Mouse (Mus musculus) intestine, postnatal 0 days (tissue): ENCODE measurements around the gene Mrps17. TPM values are rescaled to one million over a fixed set of nuclear protein-coding genes. Genes with fewer than 3 reads are reported as not detected.

Experiments
- ATAC-seq: fragments of 200-750 bp; cut with Nextera tagmentation; 2 replicates; pipeline ENCODE4 v1.8.0; 2017; ENCODE audit warnings: mild to moderate bottlenecking, moderate TSS enrichment, moderate library complexity
- H3K27ac ChIP-seq: fragments of 300-500 bp; sonication (generic); 2 replicates; pipeline ENCODE4 v1.5.1; 2014; ENCODE audit warnings: mild to moderate bottlenecking, low read depth, low read length, moderate library complexity
- H3K27me3 ChIP-seq: fragments of 300-500 bp; sonication (generic); replicated peaks from 2 replicates; pipeline ENCODE4 v1.6.1; 2014; ENCODE audit warnings: low read length, mixed read lengths; ENCODE audit not compliant: control insufficient read depth, insufficient read depth
- H3K36me3 ChIP-seq: fragments of 300-500 bp; sonication (generic); 2 replicates; pipeline ENCODE4 v1.6.1; 2014; ENCODE audit warnings: mild to moderate bottlenecking, moderate library complexity; ENCODE audit not compliant: control insufficient read depth, insufficient read depth
- H3K4me1 ChIP-seq: fragments of 300-500 bp; sonication (generic); replicated peaks from 2 replicates; pipeline ENCODE4 v1.6.1; 2014; ENCODE audit warnings: antibody characterized with exemption, low read length, mixed read lengths; ENCODE audit not compliant: control insufficient read depth, insufficient read depth
- H3K4me2 ChIP-seq: fragments of 300-500 bp; sonication (generic); replicated peaks from 2 replicates; pipeline ENCODE4 v1.6.1; 2014; ENCODE audit warnings: low read depth, mild to moderate bottlenecking, moderate library complexity
- H3K4me3 ChIP-seq: fragments of 300-500 bp; sonication (generic); 2 replicates; pipeline ENCODE4 v1.5.1; 2014; ENCODE audit warnings: low read depth, low read length
- H3K9ac ChIP-seq: fragments of 300-500 bp; sonication (generic); 2 replicates; pipeline ENCODE4 v1.6.1; 2014; ENCODE audit warnings: mild to moderate bottlenecking, low read depth, low read length
- H3K9me3 ChIP-seq: fragments of 300-500 bp; sonication (generic); 2 replicates; pipeline ENCODE4 v1.6.1; 2016; ENCODE audit warnings: mixed run types; ENCODE audit not compliant: control insufficient read depth
- CTCF ChIP-seq: sonication (generic); IDR thresholded peaks from 2 replicates; pipeline ENCODE4 v1.5.1; 2016; ENCODE audit warnings: low read depth, mild to moderate bottlenecking, control low read depth, antibody characterized with exemption, moderate library complexity
- WGBS: fragments of 180-500 bp; shearing (Covaris S2); extraction: QIAGEN DNeasy Blood & Tissue Kit; methylation state at CpG from one replicate; pipeline ENCODE4 v1.1.7; 2014; 5-methylcytosine and 5-hydroxymethylcytosine counted together
- polyA plus RNA-seq: library from polyadenylated mRNA; unstranded; fragments of >200 nt; fragmentation: Nextera tagmentation; extraction: Ambion mirVana; gene quantifications from 2 replicates; pipeline ENCODE4 v1.2.1, GENCODE M21; 2015

Mrps17 gene
- polyA plus RNA-seq, 1 experiment from 2014 or later, result 115 TPM

DNA sequence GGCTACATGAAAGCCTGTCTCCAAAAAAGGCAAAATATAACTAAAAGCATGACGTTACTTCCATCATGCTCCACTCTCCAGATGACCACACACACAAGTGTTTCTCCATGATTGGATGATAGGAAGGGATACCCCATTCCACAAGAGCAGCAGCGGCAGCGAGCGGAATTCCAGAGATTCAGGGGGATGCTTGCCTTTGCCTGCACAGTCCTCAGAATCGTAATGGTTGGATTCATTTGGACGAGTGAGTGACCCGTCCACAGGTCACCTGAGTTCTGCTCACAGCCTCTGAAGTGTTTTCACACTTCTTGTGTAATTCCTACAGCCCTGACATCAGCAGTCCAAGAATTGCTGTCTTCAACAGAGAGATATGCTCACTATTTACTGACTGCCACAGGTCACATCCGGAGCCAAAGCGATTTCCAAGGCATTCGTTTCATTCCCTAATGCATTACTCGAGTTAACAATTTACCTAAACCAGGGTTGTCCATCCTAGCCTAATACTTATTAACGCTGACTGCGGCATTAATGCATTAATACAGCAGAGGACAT is 44.7 kb downstream of the Mrps17 start:
- WGBS, result 67% methylated on average over 13 of the region's 13 CpGs
- Histone ChIP-seq H3K9me3 (no peaks in the 10 kb centered on the region), H3K4me1 (no peaks in the 10 kb centered on the region), H3K27ac (no peak overlapping the region), H3K27me3 (no peaks in the 10 kb centered on the region), H3K36me3 (peaks cover 30% of the 10 kb centered on the region), H3K4me3 (no peak overlapping the region), H3K9ac (no peak overlapping the region), H3K4me2 (no peak overlapping the region)
- ATAC-seq, result no peak
- TF ChIP-seq CTCF, result no peak

DNA sequence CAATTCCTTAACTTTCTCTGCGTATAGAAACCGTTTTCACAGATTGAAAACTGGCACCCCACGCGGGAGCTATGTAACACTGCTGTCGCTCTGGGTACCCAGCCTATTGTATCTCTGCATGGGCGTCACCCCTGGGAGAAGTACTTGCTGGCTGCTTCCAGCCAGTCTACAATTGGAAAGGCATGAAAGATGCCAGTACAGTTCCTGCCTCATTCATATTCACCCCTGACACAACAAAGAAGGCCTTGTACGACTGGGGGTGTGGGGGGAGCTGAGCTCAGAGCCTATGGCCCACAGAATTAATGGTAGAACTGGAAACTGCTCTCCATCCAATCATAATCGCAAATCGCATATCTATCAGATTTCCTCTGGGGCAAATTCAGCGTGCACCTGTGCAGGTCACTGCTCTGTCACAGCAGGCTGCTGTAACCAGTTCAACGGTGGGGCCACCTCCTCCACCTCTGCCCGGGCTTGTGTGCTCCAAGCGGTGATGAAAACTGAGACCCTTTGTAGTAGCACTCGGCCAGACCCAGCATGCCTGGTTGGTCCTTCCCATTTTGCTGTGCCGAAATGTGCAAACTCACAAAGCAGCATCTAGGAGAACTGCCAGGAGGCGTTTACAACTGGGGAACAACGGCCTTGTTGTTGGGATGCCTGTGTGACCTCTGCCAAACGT is 46.7 kb downstream of the Mrps17 start:
- H3K4me1 ChIP-seq, result no peaks in the 10 kb centered on the region
- H3K4me2 ChIP-seq, result no peak overlapping the region
- H3K27ac ChIP-seq, result no peak overlapping the region
- H3K36me3 ChIP-seq, result peaks cover 23% of the 10 kb centered on the region
- no peak overlapping the region for H3K9ac ChIP-seq
- H3K27me3 ChIP-seq, result no peaks in the 10 kb centered on the region
- H3K9me3 ChIP-seq, result no peaks in the 10 kb centered on the region
- no peak overlapping the region for H3K4me3 ChIP-seq
- 75% methylated on average over 18 of the region's 18 CpGs for WGBS
- no peak for ATAC-seq
- TF ChIP-seq CTCF, result no peak

DNA sequence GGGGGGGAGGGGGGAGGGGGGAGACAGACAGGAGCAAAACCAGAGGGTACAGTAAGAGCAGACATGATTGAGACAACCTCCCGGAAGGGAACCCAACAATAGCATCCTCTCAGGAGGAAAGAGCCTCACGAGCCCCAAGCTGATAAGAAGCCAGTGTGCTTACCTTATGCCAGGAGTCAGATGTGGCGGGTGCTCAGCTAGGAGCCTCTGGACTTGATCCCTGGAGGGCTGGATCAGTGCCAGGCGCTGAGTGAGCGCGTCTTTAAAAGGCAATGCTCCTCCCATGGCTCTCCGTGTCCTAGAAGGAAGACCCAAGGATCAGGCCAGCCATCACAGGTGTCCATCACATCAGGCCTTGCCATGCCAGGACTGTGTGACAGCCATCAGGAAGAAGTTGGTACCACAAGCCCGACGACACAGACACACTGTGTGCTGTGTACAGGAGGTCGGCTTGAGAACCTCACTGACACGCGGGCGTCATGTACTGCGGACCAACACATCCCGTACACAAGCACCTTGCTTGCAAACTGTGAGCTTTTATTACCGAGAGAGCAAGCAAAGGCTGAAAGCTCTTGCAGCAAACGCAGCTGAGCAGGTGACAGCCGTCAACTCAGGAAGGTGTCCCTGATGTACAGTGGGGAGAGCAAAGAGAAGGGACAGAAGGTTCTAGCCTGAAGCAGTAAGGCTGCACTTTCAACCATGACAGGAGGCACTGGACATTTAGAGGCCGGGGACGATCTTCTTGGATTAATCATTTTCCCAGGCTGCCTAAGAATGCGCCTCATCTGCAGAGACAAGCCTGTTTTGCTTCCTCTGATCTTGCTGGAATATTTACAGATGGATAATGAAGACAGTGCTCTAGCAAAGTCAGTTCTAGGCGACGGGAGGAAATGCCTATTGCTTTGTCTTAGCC is 55.4 kb downstream of the Mrps17 start:
- Histone ChIP-seq H3K4me1 (no peaks in the 10 kb centered on the region), H3K27me3 (no peaks in the 10 kb centered on the region), H3K36me3 (no peaks in the 10 kb centered on the region), H3K9me3 (no peaks in the 10 kb centered on the region), H3K4me3 (no peak overlapping the region), H3K4me2 (peak overlapping the region; percentile 21), H3K27ac (no peak overlapping the region), H3K9ac (no peak overlapping the region)
- TF ChIP-seq CTCF, result no peak
- ATAC-seq, result peak; percentile 71
- 51% methylated on average over 23 of the region's 23 CpGs for WGBS

Other genes starting within 250 kb of the Mrps17 start
- gene Sfswap, start 214.3 kb upstream of the Mrps17 start, polyA plus RNA-seq, result 19.4 and 19.8 TPM in 2 replicates
- gene Mmp17, start 131.3 kb upstream of the Mrps17 start, polyA plus RNA-seq, result 2.6 and 2.9 TPM in 2 replicates
- gene Zfp11, start 45.4 kb upstream of the Mrps17 start, polyA plus RNA-seq, result 0.93 and 1.0 TPM in 2 replicates
- not detected in 2 replicates for gene Sept14, start 7.0 kb upstream of the Mrps17 start, polyA plus RNA-seq
- gene Nipsnap2, start 9.6 kb downstream of the Mrps17 start, polyA plus RNA-seq, result 51.0 and 51.2 TPM in 2 replicates
- 22.2 and 23.6 TPM in 2 replicates for gene Psph, start 72.0 kb downstream of the Mrps17 start, polyA plus RNA-seq
- 14.6 and 15.1 TPM in 2 replicates for gene Sumf2, start 131.5 kb downstream of the Mrps17 start, polyA plus RNA-seq
- 1,534 and 1,607 TPM in 2 replicates for gene Chchd2, start 172.0 kb downstream of the Mrps17 start, polyA plus RNA-seq
- gene Zbed5, start 180.2 kb downstream of the Mrps17 start, polyA plus RNA-seq, result 1.8 and 2.4 TPM in 2 replicates
- not detected in 2 replicates for gene Phkg1, start 183.1 kb downstream of the Mrps17 start, polyA plus RNA-seq
- gene Nupr1l, start 193.0 kb downstream of the Mrps17 start, polyA plus RNA-seq, result 3.3 and 3.8 TPM in 2 replicates
- gene Vkorc1l1, start 226.5 kb downstream of the Mrps17 start, polyA plus RNA-seq, result 84.7 and 92.1 TPM in 2 replicates